Mouse (Mus musculus) myocyte (in vitro differentiated cells): ENCODE data around the gene Plcb2.

Experiments used
- E2F4 ChIP-seq: IDR thresholded peaks from one replicate; pipeline ENCODE4 v1.6.1; 2011; ENCODE audit warnings: mild to moderate bottlenecking, control low read depth, moderate library complexity; ENCODE audit not compliant: insufficient read depth
- MYOD1 ChIP-seq, 3 experiments: IDR thresholded peaks; one replicate each; pipeline ENCODE4 v1.6.1; 2011; ENCODE audit warnings: control low read depth in 2 of 3, low read depth in 2 of 3, mild to moderate bottlenecking in 2 of 3, moderate library complexity in 1 of 3; ENCODE audit not compliant: insufficient read length in 2 of 3, control insufficient read depth in 1 of 3
- MYOG ChIP-seq, 3 experiments: IDR thresholded peaks; one replicate each; pipeline ENCODE4 v1.6.1; 2011; ENCODE audit warnings: control low read depth in 2 of 3, low read depth in 2 of 3, mild to moderate bottlenecking in 2 of 3; ENCODE audit not compliant: insufficient read length in 2 of 3, control insufficient read depth in 1 of 3, insufficient read depth in 1 of 3
- POLR2A ChIP-seq: IDR thresholded peaks from one replicate; pipeline ENCODE4 v1.6.1; 2011; ENCODE audit warnings: low read depth, mild to moderate bottlenecking, control low read depth, moderate library complexity; ENCODE audit not compliant: insufficient read length
- POLR2AphosphoS2 ChIP-seq: IDR thresholded peaks from one replicate; pipeline ENCODE4 v1.6.1; 2011; ENCODE audit warnings: low read depth, control low read depth; ENCODE audit not compliant: insufficient read length
- REST ChIP-seq: IDR thresholded peaks from one replicate; pipeline ENCODE4 v1.6.1; 2011; ENCODE audit warnings: mild to moderate bottlenecking, control low read depth, moderate library complexity; ENCODE audit not compliant: insufficient read depth, insufficient read length
- SRF ChIP-seq: IDR thresholded peaks from one replicate; pipeline ENCODE4 v1.6.1; 2011; ENCODE audit warnings: low read depth; ENCODE audit not compliant: control insufficient read depth, insufficient read length
- TCF3 ChIP-seq: IDR thresholded peaks from one replicate; pipeline ENCODE4 v1.6.1; 2011; ENCODE audit warnings: low read depth, control low read depth; ENCODE audit not compliant: insufficient read length
- USF1 ChIP-seq: IDR thresholded peaks from one replicate; pipeline ENCODE4 v1.6.1; 2011; ENCODE audit warnings: low read depth, mild to moderate bottlenecking, control low read depth, moderate library complexity

DNA sequence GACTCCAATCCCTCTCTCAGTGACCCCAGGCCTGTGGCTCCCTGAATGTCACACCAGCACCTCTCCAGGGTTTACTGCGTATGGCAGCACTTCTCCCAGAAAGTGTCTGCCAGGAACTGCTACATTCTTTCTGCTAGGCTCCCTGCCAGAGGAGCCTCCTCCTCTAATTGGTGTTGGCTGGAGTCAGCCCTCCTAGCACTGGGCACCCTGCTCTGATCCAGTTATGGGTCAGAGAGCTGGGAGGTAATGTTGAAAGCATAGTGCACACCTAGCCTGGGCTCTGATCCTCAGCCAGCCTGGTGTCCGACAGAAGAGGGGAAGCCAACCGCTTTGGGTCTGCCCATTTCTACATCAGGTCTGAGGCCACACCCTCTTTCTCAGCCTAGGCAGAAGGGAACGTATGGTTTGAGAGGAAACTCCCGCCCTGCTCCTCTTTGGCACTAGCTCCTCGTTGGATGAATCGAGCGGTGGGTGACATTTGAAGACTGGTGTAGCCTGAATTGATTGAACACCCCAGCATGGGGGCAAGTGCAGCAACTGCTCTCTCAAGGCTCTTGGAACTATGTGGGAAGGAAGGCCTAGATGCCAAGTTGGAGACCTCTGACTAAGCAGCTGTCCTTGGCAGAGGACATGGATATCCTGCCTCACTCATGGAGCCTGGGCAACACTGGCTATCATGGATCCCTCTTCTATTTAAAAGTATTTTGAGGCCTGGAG is 45.5 kb downstream of the Plcb2 start:
- no peak for TF ChIP-seq POLR2A
- TF ChIP-seq SRF: no peak
- no peak for TF ChIP-seq MYOD1 (IDR thresholded peaks at IDR 0.05; ENCODE audit: control insufficient read depth in 1 of 3, insufficient read length in 2 of 3, low read depth in 2 of 3)
- TF ChIP-seq MYOG (IDR thresholded peaks at IDR 0.05; ENCODE audit: control insufficient read depth in 1 of 3, insufficient read depth in 1 of 3, insufficient read length in 2 of 3, low read depth in 2 of 3): no peak
- no peak for TF ChIP-seq TCF3
- no peak for TF ChIP-seq REST
- no peak for TF ChIP-seq POLR2AphosphoS2
- TF ChIP-seq USF1: no peak
- no peak for TF ChIP-seq E2F4
